Mouse (Mus musculus): ENCODE measurements around the gene Jak3. TPM values are rescaled to one million over a fixed set of nuclear protein-coding genes. Genes with fewer than 3 reads are reported as not detected.
A peak's percentile ranks its signal among the peaks of the same experiment; 100 is the strongest.

The Jak3 gene
- total and polyA plus RNA-seq, 3 experiments: 13.3 to 47.1 (median 37.8) TPM

DNA sequence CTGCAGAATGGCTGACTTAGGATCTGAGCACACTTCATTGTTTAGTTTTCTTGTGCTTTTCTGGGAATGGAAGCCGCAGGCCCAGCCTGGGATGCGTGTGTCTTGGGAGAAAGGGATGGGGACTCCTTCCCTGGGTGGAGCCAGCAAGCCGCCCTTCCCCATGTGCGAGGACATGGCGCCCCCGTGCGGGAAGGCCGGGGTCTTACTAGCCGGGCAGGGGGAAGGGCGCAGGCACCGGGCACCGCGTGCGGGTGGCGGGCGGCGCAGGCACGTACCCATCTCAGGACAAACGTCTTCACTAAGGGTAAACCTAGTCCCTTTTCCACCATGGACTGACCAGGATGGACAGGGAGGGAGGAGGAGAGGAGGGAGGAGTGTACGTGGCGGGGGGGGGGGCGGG is 42.9 kb upstream of the Jak3 start:
- Histone ChIP-seq H3K27me3 (replicated peaks) (no peaks in the 10 kb centered on the region), H3K9me3 (replicated peaks; ENCODE audit: low read length) (peaks cover 13% of the 10 kb centered on the region), H3K9ac (ENCODE audit: insufficient read depth, low read depth) (peak overlapping the region; percentile 17; the same call in 1 of the 2 replicates), H3K4me3 (replicated peaks in 1 of 3; ENCODE audit: low read depth in 2 of 3, low read length in 2 of 3, poor library complexity in 1 of 3) (peak overlapping the region in 2 of 3 experiments; percentile 53 to 58), H3K79me2 (replicated peaks; ENCODE audit: control insufficient read depth, extremely low read depth, insufficient read depth, poor library complexity, severe bottlenecking) (no peaks in the 10 kb centered on the region), H3K4me2 (ENCODE audit: insufficient read depth, low read depth, poor library complexity, severe bottlenecking) (peak overlapping the region; percentile 88), H3K27ac (ENCODE audit: insufficient read depth, low read depth) (no peak overlapping the region), H3K4me1 (ENCODE audit: control insufficient read depth in 1 of 2, insufficient read depth in 2 of 2) (peaks cover 30 to 82% of the 10 kb centered on the region in 2 experiments), H3K36me3 (replicated peaks in 1 of 2; ENCODE audit: control insufficient read depth in 1 of 2, insufficient read depth in 1 of 2, low read length in 1 of 2) (peaks cover 6 to 23% of the 10 kb centered on the region in 2 experiments)
- dilution Hi-C loops (cut with MboI; ENCODE audit: extremely low pct_ligation_motif_present, extremely low pct_unique_long_range_greater_than_20kb, low sequenced_read_pairs) (no loop called here), in situ Hi-C loops (cut with MboI; ENCODE audit: low pct_ligation_motif_present, low pct_unique_long_range_greater_than_20kb, low sequenced_read_pairs) (loop anchor here (5.0 kb wide), 1 partner anchor 71 kb away; no protein-coding TSS in a partner anchor)
- peak; percentile 73 for DNase-seq (ENCODE audit: extremely low read depth)
- no peak for TF ChIP-seq ETS1 (conservative IDR thresholded peaks at IDR 0.05; ENCODE audit: low read depth, low read length)
- peak; percentile 8 to 96; a peak in 2 of 4 replicates for TF ChIP-seq CTCF (conservative IDR thresholded peaks at IDR 0.05 in 1 of 2, IDR thresholded peaks at IDR 0.05 in 1 of 2; ENCODE audit: low read depth in 2 of 2, low read length in 2 of 2)
- TF ChIP-seq ELF1 (IDR thresholded peaks at IDR 0.05; ENCODE audit: low read depth, low read length): peak; percentile 48; the same call in 1 of the 2 replicates
- TF ChIP-seq RCOR1 (conservative IDR thresholded peaks at IDR 0.05; ENCODE audit: low read depth, low read length): no peak
- peak; percentile 76 for TF ChIP-seq MXI1 (IDR thresholded peaks at IDR 0.05; ENCODE audit: low read depth, low read length)
- no peak for TF ChIP-seq USF1 (IDR thresholded peaks at IDR 0.05; ENCODE audit: low read depth, low read length)
- no peak for TF ChIP-seq MAFK (IDR thresholded peaks at IDR 0.05; ENCODE audit: insufficient replicate concordance, low read length)
- peak; percentile 32; the same call in 1 of the 2 replicates for TF ChIP-seq HCFC1 (IDR thresholded peaks at IDR 0.05; ENCODE audit: low read depth, low read length)
- TF ChIP-seq EP300 (IDR thresholded peaks at IDR 0.05; ENCODE audit: low read length): no peak
- TF ChIP-seq PAX5 (IDR thresholded peaks at IDR 0.05; ENCODE audit: low read length): no peak
- no peak for TF ChIP-seq UBTF (IDR thresholded peaks at IDR 0.05; ENCODE audit: low read depth, low read length)
- TF ChIP-seq CHD1 (IDR thresholded peaks at IDR 0.05; ENCODE audit: low read depth, low read length): no peak
- TF ChIP-seq JUND (conservative IDR thresholded peaks at IDR 0.05; ENCODE audit: low read depth, low read length): no peak
- no peak for TF ChIP-seq KAT2A (IDR thresholded peaks at IDR 0.05; ENCODE audit: insufficient replicate concordance, low read length)
- TF ChIP-seq BHLHE40 (IDR thresholded peaks at IDR 0.05; ENCODE audit: low read depth, low read length): peak; percentile 54
- peak; percentile 48 for TF ChIP-seq NRF1 (IDR thresholded peaks at IDR 0.05; ENCODE audit: low read depth, low read length)
- TF ChIP-seq NELFE (IDR thresholded peaks at IDR 0.05; ENCODE audit: low read depth, low read length): peak; percentile 46; the same call in 1 of the 2 replicates
- peak; percentile 42; the same call in 1 of the 2 replicates for TF ChIP-seq IRF4 (IDR thresholded peaks at IDR 0.05; ENCODE audit: low read depth, low read length)
- no peak for TF ChIP-seq USF2 (conservative IDR thresholded peaks at IDR 0.05; ENCODE audit: low read depth, low read length)
- TF ChIP-seq TBP (conservative IDR thresholded peaks at IDR 0.05; ENCODE audit: low read depth, low read length): no peak
- TF ChIP-seq MYC (IDR thresholded peaks at IDR 0.05; ENCODE audit: low read depth, low read length): no peak
- TF ChIP-seq MAX (IDR thresholded peaks at IDR 0.05; ENCODE audit: low read length): peak; percentile 83
- no peak for TF ChIP-seq POLR2A (IDR thresholded peaks at IDR 0.05; ENCODE audit: low read depth, low read length)
- peak; percentile 92 for TF ChIP-seq MAZ (IDR thresholded peaks at IDR 0.05; ENCODE audit: low read depth, low read length)
- peak; percentile 72; the same call in 1 of the 2 replicates for TF ChIP-seq SIN3A (IDR thresholded peaks at IDR 0.05; ENCODE audit: low read length)
- TF ChIP-seq POLR2AphosphoS2 (IDR thresholded peaks at IDR 0.05; ENCODE audit: low read depth, low read length): no peak
- peak; percentile 94 for TF ChIP-seq SMC3 (IDR thresholded peaks at IDR 0.05; ENCODE audit: low read depth, low read length)
- peak; percentile 73 for TF ChIP-seq MEF2A (IDR thresholded peaks at IDR 0.05; ENCODE audit: borderline replicate concordance, low read depth, low read length)
- TF ChIP-seq RAD21 (IDR thresholded peaks at IDR 0.05; ENCODE audit: low read depth, low read length): peak; percentile 97
- no peak for TF ChIP-seq ZMIZ1 (IDR thresholded peaks at IDR 0.05; ENCODE audit: low read depth, low read length)
- TF ChIP-seq ZC3H11A (IDR thresholded peaks at IDR 0.05; ENCODE audit: low read depth, low read length): peak; percentile 73
- peak; percentile 58 for TF ChIP-seq TCF12 (IDR thresholded peaks at IDR 0.05; ENCODE audit: low read depth, low read length)
- peak; percentile 90 for TF ChIP-seq CHD2 (IDR thresholded peaks at IDR 0.05; ENCODE audit: low read length)
- TF ChIP-seq E2F4 (IDR thresholded peaks at IDR 0.05; ENCODE audit: insufficient replicate concordance, low read depth, low read length): no peak
- no peak for TF ChIP-seq JUN (IDR thresholded peaks at IDR 0.05; ENCODE audit: insufficient read depth, low read depth, low read length)
- TF ChIP-seq ZKSCAN1 (IDR thresholded peaks at IDR 0.05; ENCODE audit: borderline replicate concordance, low read depth, low read length): no peak
- no peak for TF ChIP-seq GABPA (IDR thresholded peaks at IDR 0.05; ENCODE audit: insufficient replicate concordance, low read depth, low read length)
- TF ChIP-seq ZNF384 (IDR thresholded peaks at IDR 0.05; ENCODE audit: low read depth, low read length): no peak
